Mouse (Mus musculus): ENCODE results near the gene Wdr83.

DNA sequence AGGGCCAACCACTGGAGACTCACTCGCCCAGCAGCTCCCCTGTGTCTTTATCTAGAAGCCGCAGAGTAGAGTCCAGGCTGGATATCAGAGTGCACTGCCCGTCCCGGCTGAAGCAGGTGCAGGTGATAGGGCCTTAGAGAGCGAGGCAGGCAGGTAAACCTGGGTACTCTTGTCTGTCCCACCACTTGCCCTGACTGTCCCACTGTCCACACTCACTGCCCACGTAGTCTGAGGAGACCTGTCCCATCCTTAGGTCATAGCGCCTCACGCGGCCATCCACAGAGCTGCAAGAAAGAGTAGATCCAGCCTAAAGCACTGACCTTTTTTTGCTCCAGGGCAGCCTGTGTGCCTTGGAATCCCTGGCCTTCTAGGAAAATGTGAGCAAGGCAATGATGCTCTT lies 5.1 kb downstream of the Wdr83 start:
- TF ChIP-seq GATA1 (IDR thresholded peaks at IDR 0.05; ENCODE audit: borderline replicate concordance, low read length) (no peak), FLI1 (IDR thresholded peaks at IDR 0.05; ENCODE audit: low read length) (no peak)

Measured in megakaryocyte, embryonic 14.5 days (primary cell).